ENCODE assay signal across 22 mouse cellular contexts in the genomic region with DNA sequence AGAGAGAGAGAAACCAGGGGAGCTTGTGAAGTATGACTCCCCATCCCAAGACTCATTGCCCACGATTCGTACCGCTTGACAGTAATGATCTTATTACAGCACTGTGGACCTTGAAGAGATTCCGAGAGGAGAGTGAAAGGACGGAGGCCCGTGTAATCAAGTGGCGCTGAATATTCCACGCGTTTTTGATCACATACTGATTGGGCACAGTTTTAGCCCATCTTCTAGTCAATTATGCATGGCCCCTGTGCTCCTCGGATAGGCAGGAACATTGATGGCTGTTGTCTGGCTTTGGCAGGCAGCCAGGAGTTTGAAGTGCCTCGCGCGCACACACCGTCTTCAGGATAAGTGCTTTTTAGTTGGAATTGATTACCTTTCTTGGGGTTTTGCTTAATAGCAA.
DNase-seq lines count a peak whose midpoint lies in the region; ATAC-seq and TF ChIP-seq lines count a peak whose summit lies in the region.
"Had no signal": no experiment of that assay in that cellular context is flagged by ENCODE, and none has a peak within 500 bp of the region (broad histone marks: within the 10 kb centered on the region; RNA-seq: fewer than 3 reads in every experiment).

No protein-coding gene starts in this region.

- ATAC-seq in neural tube, embryonic 11.5 days (ENCODE audit: insufficient read depth, low FRiP score, low TSS enrichment): no peak
- ATAC-seq in midbrain, embryonic 14.5 days (ENCODE audit: low FRiP score, low TSS enrichment): no peak; the same call in 1 of the 2 replicates
- no peak for ATAC-seq in erythroblast, adult 5-6 weeks (replicated peaks; ENCODE audit: low FRiP score, poor library complexity, severe bottlenecking)
- ATAC-seq: intestine, postnatal 0 days had no signal

- no peak overlapping the region for H3K27ac ChIP-seq in neural tube, embryonic 11.5 days (ENCODE audit: low read depth, low read length)
- H3K27ac ChIP-seq in midbrain, embryonic 14.5 days (replicated peaks; ENCODE audit: low read depth, low read length): peak overlapping the region; percentile 21; the same call in 1 of the 2 replicates
- H3K27ac ChIP-seq in thymus, adult 2 months (ENCODE audit: control insufficient read depth, insufficient read depth, low read length): no peak overlapping the region
- H3K27ac ChIP-seq: gastrocnemius, adult 2 months; heart, embryonic 13.5 days; kidney, postnatal 0 days; left cerebral cortex, adult 2 months; limb, embryonic 12.5 days; liver, embryonic 13.5 days; lung, embryonic 15.5 days; macrophage; stomach, postnatal 0 days had no signal

- no peaks in the 10 kb centered on the region for H3K4me1 ChIP-seq in neural tube, embryonic 11.5 days (ENCODE audit: control insufficient read depth, insufficient read depth, low read length)
- H3K4me1 ChIP-seq in midbrain, embryonic 14.5 days (ENCODE audit: control insufficient read depth, insufficient read depth, low read length): peaks cover 15% of the 10 kb centered on the region; the same call in 1 of the 2 replicates
- no peaks in the 10 kb centered on the region for H3K4me1 ChIP-seq in thymus, adult 2 months (replicated peaks; ENCODE audit: control insufficient read depth, insufficient read depth, low read length)
- H3K4me1 ChIP-seq: liver, embryonic 13.5 days; lung, embryonic 15.5 days had no signal

- no peak overlapping the region for H3K4me3 ChIP-seq in neural tube, embryonic 11.5 days (ENCODE audit: low read depth, low read length)
- no peak overlapping the region for H3K4me3 ChIP-seq in midbrain, embryonic 14.5 days (replicated peaks; ENCODE audit: low read depth, low read length)
- no peak overlapping the region for H3K4me3 ChIP-seq in thymus, adult 2 months (ENCODE audit: control insufficient read depth, insufficient read depth, low read length)
- H3K4me3 ChIP-seq: gastrocnemius, adult 2 months; heart, embryonic 13.5 days; left cerebral cortex, adult 2 months; limb, embryonic 12.5 days; liver, embryonic 13.5 days; lung, embryonic 15.5 days had no signal

- no peak for TF ChIP-seq POLR2A in thymus, adult 2 months (IDR thresholded peaks at IDR 0.05; ENCODE audit: control insufficient read depth, extremely low read depth, insufficient read depth, low read length, poor library complexity)

- no peaks in the 10 kb centered on the region for H3K36me3 ChIP-seq in neural tube, embryonic 11.5 days (ENCODE audit: control insufficient read depth, insufficient read depth, low read length)
- H3K36me3 ChIP-seq in midbrain, embryonic 14.5 days (ENCODE audit: control insufficient read depth, insufficient read depth, low read length): peaks cover 21% of the 10 kb centered on the region
- H3K36me3 ChIP-seq in thymus, adult 2 months (ENCODE audit: control insufficient read depth, insufficient read depth, low read length): no peaks in the 10 kb centered on the region
- H3K36me3 ChIP-seq: liver, embryonic 13.5 days; lung, embryonic 15.5 days had no signal

- H3K9me3 ChIP-seq in neural tube, embryonic 11.5 days (ENCODE audit: control insufficient read depth, low read length): no peaks in the 10 kb centered on the region
- H3K9me3 ChIP-seq in midbrain, embryonic 14.5 days (ENCODE audit: control insufficient read depth, low read length): no peaks in the 10 kb centered on the region
- H3K9me3 ChIP-seq: heart, embryonic 13.5 days; limb, embryonic 12.5 days; liver, embryonic 13.5 days; lung, embryonic 15.5 days had no signal

- H3K4me2 ChIP-seq in neural tube, embryonic 11.5 days (ENCODE audit: low read depth): no peak overlapping the region
- H3K4me2 ChIP-seq in midbrain, embryonic 14.5 days (ENCODE audit: low read length): no peak overlapping the region
- H3K4me2 ChIP-seq: heart, embryonic 13.5 days; limb, embryonic 12.5 days; liver, embryonic 13.5 days; lung, embryonic 15.5 days had no signal

- no peak overlapping the region for H3K9ac ChIP-seq in neural tube, embryonic 11.5 days (ENCODE audit: low read length)
- H3K9ac ChIP-seq in midbrain, embryonic 14.5 days (replicated peaks; ENCODE audit: low read length): no peak overlapping the region
- H3K9ac ChIP-seq: heart, embryonic 13.5 days; limb, embryonic 12.5 days; liver, embryonic 13.5 days; lung, embryonic 15.5 days had no signal

- 72% methylated on average over 14 of the region's 14 CpGs for WGBS in neural tube, embryonic 11.5 days
- WGBS in midbrain, embryonic 14.5 days: 25% methylated on average over 14 of the region's 14 CpGs
- 96% methylated on average over 14 of the region's 14 CpGs for WGBS in thymus, adult 2 months

- TF ChIP-seq CTCF in thymus, adult 2 months (IDR thresholded peaks at IDR 0.05; ENCODE audit: borderline replicate concordance, control insufficient read depth, extremely low read depth, insufficient read depth, low read length, poor library complexity): no peak

- DNase-seq in cerebellum, postnatal 14 days: peak; percentile 20 to 35
- no peak for DNase-seq in cerebellum, adult 9-10 months
- peak; percentile 24 for DNase-seq in neural tube, embryonic 11.5 days (ENCODE audit: low spot score)
- DNase-seq in neural tube, embryonic 10.5 days (ENCODE audit: extremely low spot score, low spot score): no peak
- DNase-seq in midbrain, embryonic 14.5 days: peak; percentile 81
- no peak for DNase-seq in spleen, postnatal 14 days (ENCODE audit: low spot score in 2 of 2)
- DNase-seq in thymus, adult 2 months: no peak
- DNase-seq: adrenal gland, postnatal 25 days; cerebellum, adult 2 months; gastrocnemius, adult 2 months; heart, postnatal 4 days; liver, embryonic 13.5 days; thymus, postnatal 25 days had no signal

- H3K27me3 ChIP-seq in neural tube, embryonic 11.5 days (ENCODE audit: control insufficient read depth, insufficient read depth, low read length): no peaks in the 10 kb centered on the region
- no peaks in the 10 kb centered on the region for H3K27me3 ChIP-seq in midbrain, embryonic 14.5 days (ENCODE audit: control insufficient read depth, insufficient read depth, low read length)
- no peaks in the 10 kb centered on the region for H3K27me3 ChIP-seq in thymus, adult 2 months (ENCODE audit: control insufficient read depth, insufficient read depth, low read length)
- H3K27me3 ChIP-seq: heart, embryonic 13.5 days; liver, embryonic 13.5 days; lung, embryonic 15.5 days had no signal

Comparison
In these comparisons a context has a peak if more than half of its experiments do, and no peak if none do; other contexts are left out.
1. DNase-seq: peak in cerebellum, postnatal 14 days (2 of 2), neural tube, embryonic 11.5 days (single experiment) and midbrain, embryonic 14.5 days (single experiment); none in cerebellum, adult 9-10 months (single experiment), neural tube, embryonic 10.5 days (single experiment), spleen, postnatal 14 days (0 of 2) and thymus, adult 2 months (single experiment).